Mouse (Mus musculus): ENCODE data around the gene Tmem198b.

Gene Tmem198b

DNA sequence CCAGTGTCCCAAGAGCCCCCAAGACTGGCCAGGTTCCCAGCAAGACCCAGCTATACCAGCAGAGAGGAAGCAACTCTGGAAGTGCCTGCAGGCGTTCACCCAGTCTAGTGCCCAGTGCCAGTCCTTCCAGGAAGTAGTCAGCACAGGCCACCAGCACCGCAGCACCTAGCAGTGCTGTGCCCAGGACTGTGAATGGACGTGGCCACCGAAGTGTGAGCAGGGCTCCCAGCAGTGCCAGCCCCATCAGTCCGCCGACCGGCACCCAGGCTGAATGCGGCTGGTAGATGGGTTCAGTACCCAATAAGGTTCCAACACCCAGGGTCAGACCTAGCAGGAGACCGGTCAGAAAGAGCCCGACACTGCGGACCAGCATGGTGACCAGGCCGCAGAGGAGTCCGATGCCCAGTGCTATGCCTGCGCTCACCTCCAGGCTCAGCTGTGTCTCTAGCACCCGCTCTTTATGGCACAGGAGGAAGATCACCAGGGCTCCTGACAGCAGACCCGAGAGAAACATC lies 2.1 kb downstream of the Tmem198b start:
- DNase-seq (ENCODE audit: low spot score in 2 of 2) = no peak

- no peak for DNase-seq (ENCODE audit: low spot score in 2 of 2)
These were observed 5.5 kb downstream of the Tmem198b start for GRCm38 (mm10) chr10:128798676-128799075.

DNA sequence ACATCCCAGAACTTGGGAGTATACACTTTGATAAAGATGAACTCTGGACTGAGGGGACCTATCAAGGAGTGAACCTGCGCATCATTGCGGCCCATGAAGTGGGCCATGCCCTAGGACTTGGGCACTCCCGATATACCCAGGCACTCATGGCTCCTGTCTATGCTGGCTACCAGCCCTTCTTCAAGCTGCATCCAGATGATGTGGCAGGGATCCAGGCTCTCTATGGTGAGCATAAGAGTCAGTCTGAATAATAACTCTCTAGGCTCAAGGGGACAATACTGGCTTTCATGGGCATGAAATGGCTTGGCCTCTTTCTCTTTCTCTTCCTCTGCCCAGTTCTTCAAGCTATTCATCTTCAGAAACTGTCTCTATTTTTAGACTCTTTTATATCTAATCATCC lies 8.6 kb downstream of the Tmem198b start:
- no peak for DNase-seq (ENCODE audit: low spot score in 2 of 2)

DNA sequence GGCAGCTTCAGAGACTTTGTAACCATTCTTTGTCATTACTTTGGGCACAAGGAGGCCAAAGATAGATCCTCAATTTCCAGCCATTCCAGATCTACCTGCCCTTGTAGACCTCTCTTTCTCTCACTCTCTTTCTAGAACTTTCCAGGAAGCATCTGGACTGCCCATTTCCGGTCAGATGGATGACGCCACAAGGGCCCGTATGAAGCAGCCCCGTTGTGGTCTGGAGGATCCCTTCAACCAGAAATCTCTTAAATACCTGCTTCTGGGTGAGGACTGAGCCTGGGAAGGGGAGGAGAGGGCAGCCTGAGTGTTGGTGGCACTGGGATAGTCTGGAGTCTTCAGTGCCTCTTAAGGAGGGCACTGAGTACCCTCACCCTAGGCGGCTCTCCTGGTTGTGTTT lies 9.8 kb downstream of the Tmem198b start:
- DNase-seq (ENCODE audit: low spot score in 2 of 2) = no peak

DNA sequence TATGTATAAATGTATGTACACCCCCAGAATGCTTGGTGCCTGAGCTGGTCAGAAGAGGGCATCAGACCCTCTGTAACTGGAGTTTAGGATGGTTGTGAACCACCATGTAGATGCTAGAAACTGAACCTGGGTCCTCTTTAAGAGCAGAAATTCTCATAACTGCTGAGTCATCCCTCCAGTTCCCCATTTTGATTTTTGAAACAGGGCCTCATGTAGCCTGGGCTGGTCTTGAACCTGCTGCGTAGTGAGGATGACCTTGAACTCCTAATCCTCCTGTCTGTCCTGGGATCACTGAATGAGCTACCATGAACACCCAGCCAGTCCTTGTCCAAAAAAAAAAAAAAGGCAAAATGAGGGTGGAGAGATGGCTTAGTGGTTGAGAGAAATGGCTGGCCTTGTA lies 10.9 kb downstream of the Tmem198b start:
- DNase-seq (ENCODE audit: low spot score in 2 of 2) = no peak

DNA sequence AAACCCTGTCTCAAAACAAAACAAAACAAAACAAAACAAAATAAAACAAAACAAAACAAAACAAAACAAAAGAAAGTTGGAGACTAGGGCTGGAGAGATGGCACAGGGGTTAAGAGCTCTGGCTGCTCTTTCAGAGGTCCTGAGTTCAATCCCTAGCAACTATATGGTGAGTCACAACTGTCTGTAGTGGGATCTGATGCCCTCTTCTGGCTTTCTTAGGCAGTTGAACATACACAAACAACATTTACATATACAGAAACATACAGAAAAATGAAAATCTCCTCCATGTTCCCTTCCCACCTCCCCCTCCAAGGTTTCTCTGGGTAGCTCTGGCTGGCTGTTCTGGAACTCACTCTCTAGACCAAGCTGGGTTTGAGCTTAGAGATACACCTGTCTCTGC lies 12.1 kb downstream of the Tmem198b start:
- DNase-seq (ENCODE audit: low spot score in 2 of 2) = no peak

- no peak for DNase-seq (ENCODE audit: low spot score in 2 of 2)
These were observed 13.6 kb downstream of the Tmem198b start, which contains the start of gene Mmp19 for GRCm38 (mm10) chr10:128790398-128791124. Gene Mmp19 (plus strand): TSS chr10:128790910.

DNA sequence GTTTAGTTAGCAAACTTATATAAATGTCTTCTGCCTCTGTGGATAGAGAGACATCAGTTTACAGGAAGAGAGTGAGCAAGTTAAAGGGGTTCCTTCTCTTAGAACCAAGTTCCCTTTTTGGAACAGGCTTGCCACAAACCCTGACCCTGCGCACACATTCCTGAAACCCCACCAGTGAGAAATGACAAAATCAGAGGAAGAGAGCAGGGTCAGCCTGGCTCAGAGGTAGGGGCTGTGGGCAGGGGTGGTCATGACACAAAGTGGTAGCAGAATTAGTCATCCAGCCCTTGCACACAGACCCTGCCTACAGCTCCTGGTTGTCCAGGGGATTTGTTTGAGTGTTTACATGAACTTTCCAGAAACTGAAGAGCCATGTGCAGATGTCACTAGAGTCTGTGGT lies 24.0 kb downstream of the Tmem198b start:
- no peak for DNase-seq (ENCODE audit: low spot score in 2 of 2)

GRCm38 (mm10) chr10:128779011-128779795 lies 25.0 kb downstream of the Tmem198b start:
- DNase-seq (ENCODE audit: low spot score in 2 of 2) = no peak

DNA sequence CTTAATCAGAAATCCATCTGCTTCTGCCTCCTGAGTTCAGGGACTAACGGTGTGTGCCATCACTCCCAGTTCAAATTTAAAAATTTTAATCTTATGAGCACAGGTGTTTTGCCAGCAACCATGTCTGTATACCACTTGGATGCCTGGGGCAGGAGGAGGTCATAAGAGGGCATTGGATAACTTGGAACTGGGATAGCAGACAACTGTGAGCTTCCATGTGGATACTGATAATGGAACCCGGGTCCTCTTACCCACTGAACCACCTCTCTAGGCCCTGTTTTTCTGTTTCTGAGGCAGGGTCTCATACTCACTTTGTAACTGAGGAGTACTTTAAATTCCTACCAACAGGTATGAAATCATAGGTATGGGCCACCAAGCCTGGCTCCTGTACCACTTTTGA lies 25.7 kb downstream of the Tmem198b start:
- no peak for DNase-seq (ENCODE audit: low spot score in 2 of 2)

GRCm38 (mm10) chr10:128773685-128774084 lies 30.5 kb downstream of the Tmem198b start:
- no peak for DNase-seq (ENCODE audit: low spot score in 2 of 2)

DNA sequence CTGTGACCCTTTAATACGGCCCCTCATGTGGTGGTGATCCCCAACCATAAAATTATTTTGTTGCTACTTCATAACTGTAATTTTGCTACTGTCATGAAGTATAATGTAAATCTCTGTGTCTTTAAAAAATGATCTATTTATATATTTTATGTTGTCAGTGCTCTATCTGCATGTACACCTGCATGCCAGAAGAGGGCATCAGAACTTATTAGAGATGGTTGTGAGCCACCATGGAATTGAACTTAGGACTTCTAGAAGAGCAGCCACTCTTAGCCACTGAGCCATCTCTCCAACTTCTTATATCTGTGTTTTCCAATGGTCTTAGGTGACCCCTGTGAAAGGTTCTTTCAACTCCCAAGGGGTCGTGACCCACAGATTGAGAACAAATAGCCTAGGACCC lies 31.3 kb downstream of the Tmem198b start:
- DNase-seq (ENCODE audit: low spot score in 2 of 2) = no peak
